Mouse (Mus musculus) regulatory T cell (primary cell): ENCODE measurements at regions not wholly inside any gene's neighbourhood (a gene's known extent, or its start where the extent isn't known, plus 50 kb on each side); places are given as distances from the start of the nearest gene placed in this dataset.

Source experiments
- in situ Hi-C: fragments of 300-600 bp; cut with MboI, MseI; formaldehyde crosslinking; loops from one replicate; pipeline ENCODE4 v1.15.1; 2025; ENCODE audit warnings: high pct_unique_total_duplicates

GRCm38 (mm10) chr1:44388091-44388490 lies 163.2 kb upstream of the Gulp1 start:
- in situ Hi-C loops = no loop called here

- in situ Hi-C loops = no loop called here
Observed at GRCm38 (mm10) chr1:44392141-44392540, 159.2 kb upstream of the Gulp1 start.

GRCm38 (mm10) chr1:44395538-44395937 lies 155.8 kb upstream of the Gulp1 start:
- in situ Hi-C loops = no loop called here

- in situ Hi-C loops = no loop called here
Observed at GRCm38 (mm10) chr1:44398066-44398465, 153.2 kb upstream of the Gulp1 start.

GRCm38 (mm10) chr1:44437822-44438221 lies 113.5 kb upstream of the Gulp1 start:
- in situ Hi-C loops = loop anchor here (10.0 kb wide), 1 partner anchor 267 kb away; no protein-coding TSS in a partner anchor
